Mouse (Mus musculus): ENCODE results near the gene Olfml2a. TPM values are rescaled to one million over a fixed set of nuclear protein-coding genes. Genes with fewer than 3 reads are reported as not detected.
"Not testable (repeated sequence)": the region's sequence is repeated elsewhere in the genome, so short reads cannot be mapped to it uniquely, and the experiment has no call there.

The Olfml2a gene
- polyA plus RNA-seq, 1 experiment from 2014 or later = 2.2 TPM

DNA sequence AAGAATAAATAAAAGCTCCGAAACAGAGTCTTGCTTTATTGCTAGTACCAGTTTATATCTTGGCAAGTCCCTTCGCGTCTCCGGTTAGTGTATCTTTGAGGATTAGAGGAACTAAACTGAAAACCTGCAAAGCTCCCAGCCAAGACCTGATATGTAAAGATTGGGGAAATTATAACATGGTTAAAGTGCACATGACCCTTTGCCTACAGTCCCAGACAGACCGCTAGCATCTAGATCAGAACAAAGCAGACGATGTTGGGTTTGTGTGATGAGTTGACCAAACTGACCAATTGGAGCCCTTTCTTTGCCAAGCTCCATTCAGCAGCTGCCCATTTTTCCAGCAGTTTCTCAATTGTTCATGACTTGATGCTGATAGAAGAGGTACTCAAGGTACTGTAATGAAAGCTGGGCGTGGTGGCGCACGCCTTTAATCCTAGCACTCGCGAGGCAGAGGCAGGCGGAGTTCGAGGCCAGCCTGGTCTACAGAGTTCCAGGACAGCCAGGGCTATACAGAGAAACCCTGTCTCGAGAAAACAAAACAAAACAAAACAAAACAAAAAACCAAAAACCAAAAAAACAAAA, 74.5 kb downstream of the Olfml2a start:
- Histone ChIP-seq H3K9ac (replicated peaks) (no peak overlapping the region), H3K27ac (no peak overlapping the region), H3K4me2 (replicated peaks) (peak overlapping the region; percentile 98), H3K36me3 (peaks cover 26% of the 10 kb centered on the region), H3K4me3 (replicated peaks) (peak overlapping the region; percentile 80), H3K9me3 (no peaks in the 10 kb centered on the region), H3K4me1 (replicated peaks) (peaks cover 66% of the 10 kb centered on the region), H3K27me3 (no peaks in the 10 kb centered on the region)
- ATAC-seq = no peak
- 93% methylated on average over 14 of the region's 14 CpGs for WGBS

DNA sequence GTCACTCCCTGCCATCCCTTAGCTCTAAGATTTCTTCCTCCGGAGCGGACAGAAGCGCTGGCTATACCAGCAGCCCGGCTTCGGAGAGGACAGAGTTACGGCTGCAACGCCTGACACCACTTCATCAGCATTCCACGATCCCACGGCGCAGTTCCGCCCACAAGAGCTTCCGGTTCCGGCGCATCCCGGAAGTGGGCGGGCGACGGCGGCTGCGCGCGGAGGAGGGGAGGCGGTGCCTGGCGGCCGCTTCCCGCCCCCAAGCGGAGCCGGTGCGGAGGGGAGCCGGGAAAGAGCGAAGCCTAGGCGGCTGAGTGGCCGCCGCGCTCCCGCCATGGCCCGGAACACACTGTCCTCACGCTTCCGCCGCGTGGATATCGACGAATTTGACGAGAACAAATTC, 76.1 kb downstream of the Olfml2a start:
- peak overlapping the region; percentile 93 for H3K9ac ChIP-seq (replicated peaks)
- peak overlapping the region; percentile 86 for H3K27ac ChIP-seq
- peaks cover 59% of the 10 kb centered on the region for H3K4me1 ChIP-seq (replicated peaks)
- ATAC-seq = peak; percentile 90
- WGBS = 0% methylated on average over 43 of the region's 44 CpGs
- peaks cover 19% of the 10 kb centered on the region for H3K36me3 ChIP-seq
- H3K4me3 ChIP-seq (replicated peaks) = peak overlapping the region; percentile 97
- H3K27me3 ChIP-seq = no peaks in the 10 kb centered on the region
- no peaks in the 10 kb centered on the region for H3K9me3 ChIP-seq
- H3K4me2 ChIP-seq (replicated peaks) = peak overlapping the region; percentile 99

DNA sequence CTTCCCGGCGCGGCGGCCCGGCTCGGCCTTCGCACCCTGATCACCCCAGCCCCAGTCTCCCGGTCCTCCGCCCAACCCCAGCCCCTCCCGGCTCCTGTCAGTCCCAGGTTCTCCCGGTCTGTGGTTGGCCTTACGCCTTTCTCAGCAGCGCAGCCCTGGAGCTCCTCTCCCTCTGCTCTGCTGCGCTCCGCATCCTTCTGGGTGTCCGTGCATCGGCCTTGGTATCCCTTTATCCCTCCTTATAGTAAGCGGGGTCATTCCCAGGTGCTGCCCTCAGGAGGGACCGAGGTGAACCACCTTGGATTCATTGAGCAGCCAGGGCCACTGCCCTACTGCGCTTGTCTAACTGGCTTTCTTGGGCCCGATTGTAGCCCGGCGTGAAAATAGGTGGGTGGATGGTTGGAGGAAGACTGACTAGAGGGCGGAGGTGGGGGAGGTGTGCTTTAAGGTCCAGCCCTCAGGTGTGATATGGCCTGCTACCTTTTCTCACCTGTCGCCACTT, 76.6 kb downstream of the Olfml2a start:
- peak overlapping the region; percentile 97 for H3K4me3 ChIP-seq (replicated peaks)
- H3K36me3 ChIP-seq = peaks cover 20% of the 10 kb centered on the region
- H3K4me2 ChIP-seq (replicated peaks) = peak overlapping the region; percentile 99
- no peaks in the 10 kb centered on the region for H3K9me3 ChIP-seq
- peaks cover 53% of the 10 kb centered on the region for H3K4me1 ChIP-seq (replicated peaks)
- peak overlapping the region; percentile 86 for H3K27ac ChIP-seq
- H3K27me3 ChIP-seq = no peaks in the 10 kb centered on the region
- peak; percentile 61 for ATAC-seq
- peak overlapping the region; percentile 93 for H3K9ac ChIP-seq (replicated peaks)
- under 1% methylated on average over 25 of the region's 25 CpGs for WGBS

DNA sequence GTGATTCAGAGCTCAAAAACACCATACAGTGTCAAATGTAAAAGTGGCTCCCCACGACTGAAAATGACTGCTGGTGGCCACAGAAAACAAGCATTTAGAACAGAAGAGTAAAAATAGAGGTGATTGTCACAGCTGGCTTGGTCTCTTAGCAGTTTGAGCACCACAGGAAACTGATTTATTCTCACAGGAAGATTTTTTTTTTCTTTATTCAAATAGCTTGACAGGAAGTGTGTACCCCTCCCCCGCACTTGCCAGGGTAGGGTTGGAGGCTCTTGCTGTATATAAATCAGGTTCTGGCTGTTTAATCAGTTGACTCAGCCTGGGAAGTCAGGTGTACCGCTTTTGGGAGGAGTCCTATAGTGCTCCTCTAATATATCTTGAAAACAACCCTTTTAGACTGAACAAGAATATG, 77.2 kb downstream of the Olfml2a start:
- 35% methylated on average over 3 of the region's 3 CpGs for WGBS
- ATAC-seq = no peak
- peak overlapping the region; percentile 99 for H3K4me2 ChIP-seq (replicated peaks)
- peak overlapping the region; percentile 93 for H3K9ac ChIP-seq (replicated peaks)
- peaks cover 48% of the 10 kb centered on the region for H3K4me1 ChIP-seq (replicated peaks)
- H3K27me3 ChIP-seq = no peaks in the 10 kb centered on the region
- H3K4me3 ChIP-seq (replicated peaks) = peak overlapping the region; percentile 97
- H3K27ac ChIP-seq = peak overlapping the region; percentile 86
- no peaks in the 10 kb centered on the region for H3K9me3 ChIP-seq
- peaks cover 20% of the 10 kb centered on the region for H3K36me3 ChIP-seq

DNA sequence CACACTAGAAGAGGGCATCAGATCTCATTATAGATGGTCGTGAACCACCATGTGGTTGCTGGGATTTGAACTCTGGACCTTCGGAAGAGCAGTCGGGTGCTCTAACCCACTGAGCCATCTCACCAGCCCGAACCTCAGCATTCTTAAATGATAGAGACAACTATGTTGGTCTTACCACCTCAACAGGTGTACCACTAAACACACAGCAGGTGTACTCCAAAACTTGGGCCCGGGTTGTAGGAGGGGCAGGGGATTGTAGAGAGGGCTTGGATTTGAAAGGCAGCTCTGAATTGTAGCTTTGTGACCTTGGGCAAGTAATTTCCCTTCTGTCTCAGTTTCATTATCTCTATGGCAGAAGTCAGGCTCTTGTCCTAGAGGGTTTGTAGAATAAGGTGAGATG, 78.4 kb downstream of the Olfml2a start:
- not testable (repeated sequence) for H3K9me3 ChIP-seq; H3K27me3 ChIP-seq; H3K4me2 ChIP-seq (replicated peaks); H3K9ac ChIP-seq (replicated peaks); ATAC-seq; H3K4me3 ChIP-seq (replicated peaks); H3K27ac ChIP-seq
- peaks cover 32% of the 10 kb centered on the region for H3K36me3 ChIP-seq
- 94% methylated on average over 5 of the region's 5 CpGs for WGBS
- peaks cover 43% of the 10 kb centered on the region for H3K4me1 ChIP-seq (replicated peaks)

DNA sequence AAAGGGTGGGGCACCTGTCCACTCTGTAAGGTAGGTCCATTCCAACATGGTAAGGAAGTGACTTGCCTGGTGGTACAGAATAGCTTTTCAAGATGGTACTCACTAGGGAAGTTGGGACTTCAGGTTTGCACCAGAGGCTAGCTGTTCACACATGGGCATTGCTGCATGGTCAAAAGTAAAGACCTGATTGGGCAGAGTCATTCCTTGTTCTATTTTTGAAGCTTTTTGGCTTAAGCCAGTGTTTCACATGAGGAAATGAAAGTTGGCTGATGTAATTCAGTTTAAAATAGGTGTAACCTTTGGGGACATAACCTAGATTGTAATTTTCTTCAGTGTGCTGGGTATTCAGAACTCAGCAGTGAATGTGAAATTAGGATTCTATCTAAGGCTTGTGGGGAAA, 79.5 kb downstream of the Olfml2a start:
- Histone ChIP-seq H3K27ac (no peak overlapping the region), H3K4me1 (replicated peaks) (peaks cover 36% of the 10 kb centered on the region), H3K9ac (replicated peaks) (no peak overlapping the region), H3K27me3 (no peaks in the 10 kb centered on the region), H3K9me3 (no peaks in the 10 kb centered on the region), H3K4me3 (replicated peaks) (no peak overlapping the region), H3K4me2 (replicated peaks) (no peak overlapping the region), H3K36me3 (peaks cover 43% of the 10 kb centered on the region)
- ATAC-seq = no peak

DNA sequence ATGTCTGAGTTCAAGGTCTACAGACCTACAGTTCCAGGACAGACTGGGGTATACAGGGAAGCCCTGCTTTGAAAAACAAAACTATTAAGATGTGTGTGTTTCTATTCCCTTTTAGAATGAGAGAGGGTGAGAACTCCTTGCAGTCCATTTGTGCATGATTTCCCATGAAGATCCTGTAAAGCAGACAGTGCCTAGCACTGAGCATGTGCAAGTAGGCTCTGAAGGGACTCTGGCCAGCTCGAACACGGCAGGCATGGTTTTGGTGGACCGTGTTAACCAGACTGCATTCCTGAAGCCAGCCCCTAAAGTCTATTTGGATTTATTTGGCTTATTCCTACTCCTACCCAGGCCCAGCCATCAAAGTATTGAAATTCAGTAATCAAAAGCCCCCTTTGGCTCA, 80.2 kb downstream of the Olfml2a start:
- Histone ChIP-seq H3K4me2 (replicated peaks) (no peak overlapping the region), H3K36me3 (peaks cover 50% of the 10 kb centered on the region), H3K9ac (replicated peaks) (no peak overlapping the region), H3K27me3 (no peaks in the 10 kb centered on the region), H3K4me1 (replicated peaks) (peaks cover 31% of the 10 kb centered on the region), H3K27ac (no peak overlapping the region), H3K4me3 (replicated peaks) (no peak overlapping the region), H3K9me3 (no peaks in the 10 kb centered on the region)
- 89% methylated on average over 3 of the region's 3 CpGs for WGBS
- ATAC-seq = no peak

DNA sequence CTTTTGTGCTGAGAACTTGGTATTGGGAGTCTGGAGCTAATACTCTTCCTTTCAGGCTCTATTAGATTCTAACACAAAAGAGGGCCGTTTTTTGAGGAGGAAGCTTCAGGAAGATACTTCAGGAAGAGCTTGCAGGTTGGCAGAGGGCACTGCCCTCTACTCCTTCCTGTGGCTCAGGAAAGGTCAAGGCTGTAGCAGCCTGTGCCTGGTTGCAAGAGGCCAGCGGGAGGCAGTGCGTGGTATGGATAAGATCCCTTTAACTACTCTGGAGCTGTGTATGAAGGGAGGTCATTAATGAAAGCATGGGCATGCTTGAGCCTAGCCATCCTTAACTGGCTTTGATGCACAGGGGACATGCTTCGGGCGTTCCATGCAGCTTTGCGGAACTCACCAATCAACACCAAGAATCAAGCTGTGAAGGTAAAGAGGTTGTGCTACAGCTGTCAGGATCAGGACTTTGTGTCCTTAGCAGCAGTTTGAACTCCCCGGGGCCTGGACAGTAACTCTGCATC, 81.0 kb downstream of the Olfml2a start:
- WGBS = 88% methylated on average over 7 of the region's 7 CpGs
- ATAC-seq = no peak

More for the DNA sequence above, 81.0 kb downstream of the Olfml2a start:
- peaks cover 26% of the 10 kb centered on the region for H3K4me1 ChIP-seq (replicated peaks)
- no peaks in the 10 kb centered on the region for H3K9me3 ChIP-seq
- no peak overlapping the region for H3K4me3 ChIP-seq (replicated peaks)
- no peak overlapping the region for H3K27ac ChIP-seq
- peaks cover 57% of the 10 kb centered on the region for H3K36me3 ChIP-seq
- H3K27me3 ChIP-seq = no peaks in the 10 kb centered on the region
- H3K9ac ChIP-seq (replicated peaks) = no peak overlapping the region
- H3K4me2 ChIP-seq (replicated peaks) = no peak overlapping the region

Other genes starting within 250 kb of the Olfml2a start
- gene Nr5a1, start 217.4 kb upstream of the Olfml2a start, polyA plus RNA-seq (2015; fragmentation: Nextera tagmentation; extraction: Ambion mirVana) = 0.77 and 1.3 TPM in 2 replicates
- 1.9 and 2.0 TPM in 2 replicates for gene Nr6a1, start 4.3 kb upstream of the Olfml2a start, polyA plus RNA-seq (2015; fragmentation: Nextera tagmentation; extraction: Ambion mirVana)
- gene Wdr38, start 65.5 kb downstream of the Olfml2a start, polyA plus RNA-seq (2015; fragmentation: Nextera tagmentation; extraction: Ambion mirVana) = 1.6 and 1.8 TPM in 2 replicates
- gene Arpc5l, start 73.4 kb downstream of the Olfml2a start, polyA plus RNA-seq (2015; fragmentation: Nextera tagmentation; extraction: Ambion mirVana) = 122 and 132 TPM in 2 replicates
- 740 and 763 TPM in 2 replicates for gene Rpl35, start 73.6 kb downstream of the Olfml2a start, polyA plus RNA-seq (2015; fragmentation: Nextera tagmentation; extraction: Ambion mirVana)
- gene Golga1, start 133.6 kb downstream of the Olfml2a start, polyA plus RNA-seq (2015; fragmentation: Nextera tagmentation; extraction: Ambion mirVana) = 36.1 and 38.5 TPM in 2 replicates

Measured in midbrain, embryonic 13.5 days (tissue).